8 mouse cellular contexts compared by ENCODE assay signal in the genomic region with DNA sequence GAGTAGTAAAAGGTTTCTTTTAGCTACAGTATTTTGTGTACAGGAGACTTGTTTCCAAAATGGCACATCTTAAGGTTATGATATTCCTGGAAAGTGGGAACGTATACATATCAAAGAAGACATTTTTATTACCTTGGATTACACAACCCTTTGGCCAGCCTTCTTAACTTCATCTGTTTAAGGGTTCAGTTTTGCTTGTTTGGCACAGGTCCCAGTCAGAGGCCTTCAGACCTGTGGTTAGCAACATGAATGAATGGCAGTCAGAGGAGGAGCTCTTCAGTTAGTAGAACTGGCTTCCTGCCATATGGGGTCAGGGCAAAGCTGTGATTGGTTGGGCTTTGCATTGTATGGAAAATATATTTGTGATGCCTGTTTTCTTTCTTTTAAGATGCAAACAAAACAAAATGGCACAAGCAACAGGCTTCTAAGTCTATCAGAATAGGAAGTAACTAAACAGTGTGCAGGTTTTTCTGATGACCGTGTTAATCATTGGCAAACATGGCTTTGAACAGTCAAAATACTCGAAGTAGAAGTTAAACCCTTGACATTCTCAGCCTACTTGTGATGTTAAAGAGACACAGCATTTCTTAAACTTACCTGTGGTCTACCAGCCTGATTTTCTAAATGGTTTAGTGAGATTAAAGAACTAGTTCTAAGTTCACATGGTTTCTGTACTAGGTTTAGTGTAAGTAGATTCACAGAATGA.
DNase-seq lines count a peak whose midpoint lies in the region; ATAC-seq and TF ChIP-seq lines count a peak whose summit lies in the region.

No protein-coding gene starts in this region.

- no peaks in the 10 kb centered on the region for H3K27me3 ChIP-seq in hindbrain, embryonic 15.5 days
- no peaks in the 10 kb centered on the region for H3K27me3 ChIP-seq in hindbrain, embryonic 11.5 days (ENCODE audit: control insufficient read depth, insufficient read depth, low read length)
- H3K27me3 ChIP-seq in kidney, adult 2 months (replicated peaks; ENCODE audit: control insufficient read depth, insufficient read depth, low read length): no peaks in the 10 kb centered on the region

- H3K4me3 ChIP-seq in hindbrain, embryonic 15.5 days: no peak overlapping the region
- H3K4me3 ChIP-seq in hindbrain, embryonic 11.5 days (ENCODE audit: low read depth, low read length): no peak overlapping the region
- H3K4me3 ChIP-seq in kidney, adult 2 months (ENCODE audit: insufficient read depth, low read depth, low read length): no peak overlapping the region

- H3K4me2 ChIP-seq in hindbrain, embryonic 15.5 days: no peak overlapping the region
- no peak overlapping the region for H3K4me2 ChIP-seq in hindbrain, embryonic 11.5 days (replicated peaks; ENCODE audit: low read depth, low read length)

- no peak for DNase-seq in hindbrain, embryonic 11.5 days (ENCODE audit: low spot score)
- DNase-seq in adrenal gland, adult 2 months: peak; percentile 83
- DNase-seq in kidney, adult 2 months: peak; percentile 83
- DNase-seq in right cerebral cortex, postnatal 25 days: no peak
- no peak for DNase-seq in cerebellum, adult 11 months
- no peak for DNase-seq in left cerebral cortex, adult 9 months (ENCODE audit: low spot score in 2 of 2)

- H3K27ac ChIP-seq in hindbrain, embryonic 15.5 days (replicated peaks): no peak overlapping the region
- no peak overlapping the region for H3K27ac ChIP-seq in hindbrain, embryonic 11.5 days (ENCODE audit: low read depth, low read length)
- H3K27ac ChIP-seq in kidney, adult 2 months (ENCODE audit: insufficient read depth, low read depth, low read length): no peak overlapping the region

- H3K9me3 ChIP-seq in hindbrain, embryonic 15.5 days: no peaks in the 10 kb centered on the region
- H3K9me3 ChIP-seq in hindbrain, embryonic 11.5 days (ENCODE audit: control insufficient read depth, low read length): no peaks in the 10 kb centered on the region

- H3K36me3 ChIP-seq in hindbrain, embryonic 15.5 days: peaks cover 13% of the 10 kb centered on the region
- H3K36me3 ChIP-seq in hindbrain, embryonic 11.5 days (ENCODE audit: control insufficient read depth, insufficient read depth, low read length): no peaks in the 10 kb centered on the region
- H3K36me3 ChIP-seq in kidney, adult 2 months (ENCODE audit: control insufficient read depth, insufficient read depth, low read length): peaks cover 2% of the 10 kb centered on the region

- 0 out of 2 replicates have a peak, but pooled peaks have one; percentile 51 for ATAC-seq in hindbrain, embryonic 15.5 days (ENCODE audit: low FRiP score, low read depth)
- no peak for ATAC-seq in hindbrain, embryonic 11.5 days (ENCODE audit: low FRiP score)
- peak; percentile 76 for ATAC-seq in megakaryocyte progenitor cell, adult 5-6 weeks (replicated peaks; ENCODE audit: poor library complexity)

- no peak for TF ChIP-seq POLR2A in kidney, adult 2 months (IDR thresholded peaks at IDR 0.05; ENCODE audit: low read depth, low read length)

- TF ChIP-seq CTCF in kidney, adult 2 months (conservative IDR thresholded peaks at IDR 0.05; ENCODE audit: insufficient read depth, insufficient read length, low read depth, low read length): no peak

- WGBS in hindbrain, embryonic 15.5 days: 64% methylated on average over 3 of the region's 3 CpGs
- WGBS in hindbrain, embryonic 11.5 days: 90% methylated on average over 3 of the region's 3 CpGs
- WGBS in kidney, adult 2 months: 25% methylated on average over 3 of the region's 3 CpGs

- H3K4me1 ChIP-seq in hindbrain, embryonic 15.5 days (replicated peaks): no peaks in the 10 kb centered on the region
- no peaks in the 10 kb centered on the region for H3K4me1 ChIP-seq in hindbrain, embryonic 11.5 days (replicated peaks; ENCODE audit: control insufficient read depth, insufficient read depth, low read length)
- H3K4me1 ChIP-seq in kidney, adult 2 months (ENCODE audit: control insufficient read depth, insufficient read depth, low read length): peaks cover 9% of the 10 kb centered on the region; the same call in 1 of the 2 replicates

- H3K9ac ChIP-seq in hindbrain, embryonic 15.5 days: no peak overlapping the region
- H3K9ac ChIP-seq in hindbrain, embryonic 11.5 days (ENCODE audit: low read depth, low read length): no peak overlapping the region

Comparison
In these comparisons a context has a peak if more than half of its experiments do, and no peak if none do; other contexts are left out.
1. DNase-seq: peak in adrenal gland, adult 2 months (single experiment) and kidney, adult 2 months (single experiment); none in hindbrain, embryonic 11.5 days (single experiment), right cerebral cortex, postnatal 25 days (single experiment), cerebellum, adult 11 months (single experiment) and left cerebral cortex, adult 9 months (0 of 2).